Mouse (Mus musculus) hindbrain, embryonic 16.5 days (tissue): Measurements from ENCODE around the gene R3hdm4. TPM values are rescaled to one million over a fixed set of nuclear protein-coding genes. Genes with fewer than 3 reads are reported as not detected.

Experiments
- ATAC-seq: fragments of 200-750 bp; cut with Nextera tagmentation; 2 replicates; pipeline ENCODE4 v1.8.0; 2017; ENCODE audit warnings: moderate TSS enrichment, moderate library complexity
- H3K27ac ChIP-seq: fragments of 300-500 bp; sonication (generic); 2 replicates; pipeline ENCODE4 v1.5.1; 2014; ENCODE audit warnings: low read depth, mild to moderate bottlenecking, control low read depth, low read length, moderate library complexity
- H3K27me3 ChIP-seq: fragments of 300-500 bp; sonication (generic); replicated peaks from 2 replicates; pipeline ENCODE4 v1.6.1; 2014; ENCODE audit warnings: low read length; ENCODE audit not compliant: control insufficient read depth, insufficient read depth
- H3K36me3 ChIP-seq: fragments of 300-500 bp; sonication (generic); 2 replicates; pipeline ENCODE4 v1.6.1; 2014; ENCODE audit warnings: mild to moderate bottlenecking, low read length, moderate library complexity, mixed read lengths; ENCODE audit not compliant: control insufficient read depth, insufficient read depth
- H3K4me1 ChIP-seq: fragments of 300-500 bp; sonication (generic); 2 replicates; pipeline ENCODE4 v1.6.1; 2014; ENCODE audit warnings: low read depth, low read length; ENCODE audit not compliant: control insufficient read depth, insufficient read depth
- H3K4me2 ChIP-seq: fragments of 300-500 bp; sonication (generic); 2 replicates; pipeline ENCODE4 v1.6.1; 2014; ENCODE audit warnings: mild to moderate bottlenecking, low read length, control low read depth, moderate library complexity
- H3K4me3 ChIP-seq: fragments of 300-500 bp; sonication (generic); 2 replicates; pipeline ENCODE4 v1.5.1; 2014; ENCODE audit warnings: mild to moderate bottlenecking, low read length, control low read depth, moderate library complexity
- H3K9ac ChIP-seq: fragments of 300-500 bp; sonication (generic); 2 replicates; pipeline ENCODE4 v1.6.1; 2014; ENCODE audit warnings: low read depth, mild to moderate bottlenecking, control low read depth, low read length, moderate library complexity
- H3K9me3 ChIP-seq: fragments of 300-500 bp; sonication (generic); 2 replicates; pipeline ENCODE4 v1.6.1; 2014; ENCODE audit warnings: mild to moderate bottlenecking, low read length, moderate library complexity; ENCODE audit not compliant: control insufficient read depth
- WGBS: fragments of 180-500 bp; shearing (Covaris S2); extraction: QIAGEN DNeasy Blood & Tissue Kit; methylation state at CpG from one replicate; pipeline ENCODE4 v1.1.7; 2014; 5-methylcytosine and 5-hydroxymethylcytosine counted together
- microRNA-seq: library from miRNA; unstranded; fragments of <30 nt; microRNA quantifications from one replicate; pipeline ENCODE4, GENCODE M21; 2017
- polyA plus RNA-seq: library from polyadenylated mRNA; unstranded; fragments of >200 nt; fragmentation: Nextera tagmentation; extraction: Ambion mirVana; gene quantifications from 2 replicates; pipeline ENCODE4 v1.2.1, GENCODE M21; 2015

The R3hdm4 gene
- polyA plus RNA-seq, 1 experiment from 2014 or later: 300 TPM

- H3K9me3 ChIP-seq: no peaks in the 10 kb centered on the region
- H3K27me3 ChIP-seq: no peaks in the 10 kb centered on the region
- 72% methylated on average over 23 of the region's 23 CpGs for WGBS
- ATAC-seq: no peak
- no peak overlapping the region for H3K4me2 ChIP-seq
- no peak overlapping the region; the same call in 1 of the 2 replicates for H3K9ac ChIP-seq
- H3K4me1 ChIP-seq: peaks cover 27% of the 10 kb centered on the region
- H3K4me3 ChIP-seq: no peak overlapping the region
- peaks cover 56% of the 10 kb centered on the region for H3K36me3 ChIP-seq
- no peak overlapping the region; the same call in 1 of the 2 replicates for H3K27ac ChIP-seq
Observed at GRCm38 (mm10) chr10:79862049-79862788, 58.8 kb downstream of the R3hdm4 start.

GRCm38 (mm10) chr10:79861230-79862048 lies 59.6 kb downstream of the R3hdm4 start:
- Histone ChIP-seq H3K4me1 (peaks cover 35% of the 10 kb centered on the region), H3K9me3 (no peaks in the 10 kb centered on the region), H3K27me3 (no peaks in the 10 kb centered on the region), H3K9ac (no peak overlapping the region), H3K4me2 (no peak overlapping the region), H3K4me3 (no peak overlapping the region), H3K36me3 (peaks cover 52% of the 10 kb centered on the region), H3K27ac (no peak overlapping the region)
- ATAC-seq: no peak
- 71% methylated on average over 25 of the region's 25 CpGs for WGBS

- H3K27me3 ChIP-seq: no peaks in the 10 kb centered on the region
- H3K9ac ChIP-seq: no peak overlapping the region; the same call in 1 of the 2 replicates
- no peak overlapping the region for H3K4me3 ChIP-seq
- H3K27ac ChIP-seq: no peak overlapping the region
- no peak for ATAC-seq
- H3K36me3 ChIP-seq: peaks cover 41% of the 10 kb centered on the region
- no peaks in the 10 kb centered on the region for H3K9me3 ChIP-seq
- H3K4me2 ChIP-seq: no peak overlapping the region
- H3K4me1 ChIP-seq: peaks cover 45% of the 10 kb centered on the region
- 93% methylated on average over 26 of the region's 26 CpGs for WGBS
Observed at GRCm38 (mm10) chr10:79860079-79860911, 60.7 kb downstream of the R3hdm4 start.

Small RNA genes within 50 kb of the gene (microRNA-seq; reads per million reads assigned to microRNA genes)
- gene Mir6910: not detected

Other genes with a start within 250 kb of the R3hdm4 start
- gene Cdc34, start 239.0 kb downstream of the R3hdm4 start, polyA plus RNA-seq: 73.5 and 84.7 TPM in 2 replicates
- 1.7 TPM in 2 replicates for gene Gzmm, start 232.2 kb downstream of the R3hdm4 start, polyA plus RNA-seq
- 1,077 and 1,193 TPM in 2 replicates for gene Bsg, start 216.7 kb downstream of the R3hdm4 start, polyA plus RNA-seq
- gene Hcn2, start 204.6 kb downstream of the R3hdm4 start, polyA plus RNA-seq: 1.2 and 1.4 TPM in 2 replicates
- gene Polrmt, start 174.6 kb downstream of the R3hdm4 start, polyA plus RNA-seq: 37.1 and 50.6 TPM in 2 replicates
- 1.9 and 3.1 TPM in 2 replicates for gene Fgf22, start 166.1 kb downstream of the R3hdm4 start, polyA plus RNA-seq
- gene Rnf126, start 154.3 kb downstream of the R3hdm4 start, polyA plus RNA-seq: 74.2 and 101 TPM in 2 replicates
- gene Fstl3, start 143.9 kb downstream of the R3hdm4 start, polyA plus RNA-seq: 2.6 and 3.0 TPM in 2 replicates
- gene Prss57, start 130.2 kb downstream of the R3hdm4 start, polyA plus RNA-seq: 0.31 TPM in 1 of 2 replicates, not detected in the other
- gene Palm, start 127.6 kb downstream of the R3hdm4 start, polyA plus RNA-seq: 297 and 309 TPM in 2 replicates
- 0.46 and 0.59 TPM in 2 replicates for gene Misp, start 100.2 kb downstream of the R3hdm4 start, polyA plus RNA-seq
- gene Ptbp1, start 66.8 kb downstream of the R3hdm4 start, polyA plus RNA-seq: 61.2 and 79.2 TPM in 2 replicates
- gene Prtn3, start 46.7 kb downstream of the R3hdm4 start, polyA plus RNA-seq: 10.4 and 11.2 TPM in 2 replicates
- 387 and 426 TPM in 2 replicates for gene Plppr3, start 46.6 kb downstream of the R3hdm4 start, polyA plus RNA-seq
- gene Elane, start 35.0 kb downstream of the R3hdm4 start, polyA plus RNA-seq: 0.26 and 0.32 TPM in 2 replicates
- gene Cfd, start 30.4 kb downstream of the R3hdm4 start, polyA plus RNA-seq: not detected in 2 replicates
- 48.2 and 53.8 TPM in 2 replicates for gene Med16, start 12.3 kb downstream of the R3hdm4 start, polyA plus RNA-seq
- gene Gm26602, start 10.4 kb downstream of the R3hdm4 start, polyA plus RNA-seq: 1.4 and 18.3 TPM in 2 replicates
- 3.1 and 3.7 TPM in 2 replicates for gene Kiss1r, start 4.2 kb downstream of the R3hdm4 start, polyA plus RNA-seq
- 1.6 and 1.7 TPM in 2 replicates for gene Arid3a, start 5.8 kb upstream of the R3hdm4 start, polyA plus RNA-seq
- 97.7 and 102 TPM in 2 replicates for gene Wdr18, start 38.9 kb upstream of the R3hdm4 start, polyA plus RNA-seq
- gene Grin3b, start 49.5 kb upstream of the R3hdm4 start, polyA plus RNA-seq: 0.45 and 0.46 TPM in 2 replicates
- 11.7 and 17.4 TPM in 2 replicates for gene Tmem259, start 63.1 kb upstream of the R3hdm4 start, polyA plus RNA-seq
- gene Cnn2, start 67.4 kb upstream of the R3hdm4 start, polyA plus RNA-seq: 30.5 and 38.9 TPM in 2 replicates
- 4.2 and 5.1 TPM in 2 replicates for gene Abca7, start 75.3 kb upstream of the R3hdm4 start, polyA plus RNA-seq
- gene Arhgap45, start 95.4 kb upstream of the R3hdm4 start, polyA plus RNA-seq: 1.7 and 2.2 TPM in 2 replicates
- gene Polr2e, start 118.6 kb upstream of the R3hdm4 start, polyA plus RNA-seq: 141 and 143 TPM in 2 replicates
- 601 and 643 TPM in 2 replicates for gene Gpx4, start 126.0 kb upstream of the R3hdm4 start, polyA plus RNA-seq
- 10.3 and 13.0 TPM in 2 replicates for gene Sbno2, start 184.4 kb upstream of the R3hdm4 start, polyA plus RNA-seq
- 17.7 and 18.3 TPM in 2 replicates for gene Stk11, start 194.6 kb upstream of the R3hdm4 start, polyA plus RNA-seq
- 554 and 581 TPM in 2 replicates for gene Atp5d, start 217.4 kb upstream of the R3hdm4 start, polyA plus RNA-seq
- gene Cbarp, start 219.6 kb upstream of the R3hdm4 start, polyA plus RNA-seq: 98.8 and 130 TPM in 2 replicates
- gene Midn, start 227.1 kb upstream of the R3hdm4 start, polyA plus RNA-seq: 16.0 and 16.1 TPM in 2 replicates
- gene Cirbp, start 244.8 kb upstream of the R3hdm4 start, polyA plus RNA-seq: 288 and 311 TPM in 2 replicates